Mouse (Mus musculus) granulocyte monocyte progenitor cell, adult 5-6 weeks (primary cell): ENCODE results near the gene Cadm3. TPM values are rescaled to one million over a fixed set of nuclear protein-coding genes. Genes with fewer than 3 reads are reported as not detected.

Experiments used
- ATAC-seq: replicated peaks from 2 replicates; pipeline ENCODE4 v1.8.0; 2016; ENCODE audit warnings: mild to moderate bottlenecking, moderate TSS enrichment, inconsistent platforms; ENCODE audit not compliant: poor library complexity, severe bottlenecking
- total RNA-seq, 2 experiments: library from RNA; stranded (forward) in 1 of 2; stranded (reverse) in 1 of 2; fragments of 200-712, 200-1000 nt in 1 of 2; fragments of >200 nt in 1 of 2; fragmentation: Nextera tagmentation in 1 of 2; gene quantifications; 2 replicates each; pipeline ENCODE4 v1.2.3; 2014 to 2017

The Cadm3 gene
- total RNA-seq (2014; fragmentation: Nextera tagmentation) (not detected in 2 replicates), total RNA-seq (2017) (0.26 TPM in 1 of 2 replicates, not detected in the other)

DNA sequence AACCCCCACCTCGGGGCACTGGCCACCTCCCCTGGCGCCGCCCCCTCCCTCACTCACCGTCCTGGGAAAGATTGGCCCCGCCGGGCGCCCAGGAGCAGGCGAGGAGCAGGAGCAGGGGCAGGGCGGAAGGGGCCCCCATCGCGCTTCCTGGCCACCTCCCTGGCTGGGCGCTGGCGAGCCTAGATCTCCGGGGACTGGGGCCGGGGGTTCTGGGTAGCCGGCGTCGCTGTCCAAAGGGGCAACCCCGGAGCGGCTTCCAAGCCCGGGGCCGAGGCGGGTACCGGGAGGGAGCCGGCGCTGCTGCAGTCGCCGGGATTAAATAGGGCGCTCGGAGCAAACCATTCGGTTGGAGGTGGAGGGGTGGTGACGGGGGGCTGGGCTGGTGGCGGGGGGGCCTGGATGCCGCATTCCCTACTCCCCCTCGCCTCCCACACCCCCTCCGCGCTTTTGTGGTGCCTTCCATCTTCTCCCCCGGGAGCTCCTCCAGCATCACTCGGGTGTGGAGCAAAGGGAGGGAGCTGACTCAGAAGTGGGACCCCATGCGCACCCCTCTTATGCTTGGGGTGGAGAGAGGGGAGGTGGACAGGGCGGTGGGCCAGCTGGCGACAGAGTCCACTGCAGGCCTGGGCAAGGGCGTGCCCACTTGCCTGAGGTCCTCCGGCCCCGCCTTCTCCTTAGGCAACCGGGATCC, at the start of gene Cadm3:
Cadm3 (minus strand) TSS at position 340 of the 691 bp plus-strand sequence.
- ATAC-seq = peak; percentile 30

GRCm38 (mm10) chr1:173414631-173415030, 47.1 kb upstream of the Cadm3 start:
- no peak for ATAC-seq

DNA sequence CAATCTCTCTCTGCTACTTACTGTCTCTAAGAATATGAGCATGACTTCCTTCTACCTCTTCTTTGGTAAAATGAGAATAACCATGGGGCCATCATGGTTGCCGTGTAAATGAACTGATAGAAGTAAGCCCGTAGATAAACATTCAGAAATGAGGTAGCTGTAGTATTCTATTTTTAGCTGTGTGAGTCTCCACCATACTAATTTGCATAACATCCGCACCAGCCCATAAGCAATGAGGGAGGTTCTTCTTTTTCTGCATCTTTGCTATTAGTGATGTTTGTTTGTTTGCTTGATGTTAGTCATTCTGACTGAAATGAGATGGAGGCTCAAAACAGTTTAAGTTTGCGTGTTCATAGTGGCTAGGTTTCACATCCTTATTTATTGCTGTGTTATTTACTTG, 44.4 kb upstream of the Cadm3 start:
- ATAC-seq = peak; percentile 69

- ATAC-seq = peak; percentile 96
These were observed 41.6 kb upstream of the Cadm3 start for GRCm38 (mm10) chr1:173409066-173409465.

DNA sequence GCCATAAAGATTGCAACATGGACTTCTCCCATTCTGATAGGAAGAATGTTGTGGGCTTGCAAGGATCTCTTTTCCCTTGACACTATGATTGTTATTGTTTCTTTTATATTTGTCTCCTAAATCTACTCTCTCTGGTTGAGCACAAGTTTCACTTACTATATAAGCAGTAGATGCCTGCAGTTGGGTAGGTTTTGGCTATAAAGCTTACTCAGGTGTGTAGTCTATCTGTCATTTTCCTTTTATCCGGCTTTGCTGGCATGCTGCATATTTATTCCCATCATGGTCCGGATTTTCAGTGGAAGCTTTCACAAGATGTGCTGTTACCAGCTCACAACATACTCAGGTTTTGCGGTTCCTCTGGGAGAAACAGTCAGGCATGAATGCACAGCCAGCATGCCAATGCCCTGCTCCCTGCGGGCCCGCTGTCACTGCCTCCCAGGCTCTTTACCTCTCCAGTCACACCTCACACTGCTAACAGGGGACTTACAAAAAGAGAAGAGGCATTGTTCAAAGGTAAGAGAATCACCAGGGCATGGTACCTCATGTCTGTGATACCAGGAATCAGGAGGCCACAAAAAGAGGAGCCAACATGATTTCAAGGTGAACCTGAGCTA, 37.3 kb upstream of the Cadm3 start:
- no peak for ATAC-seq

GRCm38 (mm10) chr1:173398323-173398970, 31.0 kb upstream of the Cadm3 start:
- peak; percentile 75 for ATAC-seq

- peak; percentile 37 for ATAC-seq
These were observed 24.3 kb upstream of the Cadm3 start for GRCm38 (mm10) chr1:173391754-173392153.

GRCm38 (mm10) chr1:173389901-173390401, 22.5 kb upstream of the Cadm3 start:
- ATAC-seq = no peak

DNA sequence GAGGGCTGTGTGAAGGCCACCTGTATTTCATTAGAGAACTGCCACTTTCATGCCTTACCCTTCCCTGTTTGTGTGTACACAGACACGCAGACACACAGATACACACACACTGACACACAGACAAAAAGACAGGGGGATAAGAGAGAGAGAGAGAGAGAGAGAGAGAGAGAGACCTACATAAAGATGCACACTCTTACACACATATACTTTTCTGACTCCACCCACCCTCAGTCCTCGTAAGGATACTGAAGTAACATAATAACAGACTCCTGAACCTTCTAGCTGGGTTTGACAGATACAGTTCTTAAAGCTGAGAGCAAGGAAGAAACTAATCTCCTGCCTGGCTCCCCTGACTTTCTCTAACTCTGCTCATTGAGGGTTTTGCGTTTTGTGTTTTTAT, 21.9 kb upstream of the Cadm3 start:
- no peak for ATAC-seq

- no peak for ATAC-seq
These were observed 13.9 kb upstream of the Cadm3 start for GRCm38 (mm10) chr1:173381436-173381835.

GRCm38 (mm10) chr1:173377380-173378112, 10.1 kb upstream of the Cadm3 start:
- ATAC-seq = peak; percentile 86

DNA sequence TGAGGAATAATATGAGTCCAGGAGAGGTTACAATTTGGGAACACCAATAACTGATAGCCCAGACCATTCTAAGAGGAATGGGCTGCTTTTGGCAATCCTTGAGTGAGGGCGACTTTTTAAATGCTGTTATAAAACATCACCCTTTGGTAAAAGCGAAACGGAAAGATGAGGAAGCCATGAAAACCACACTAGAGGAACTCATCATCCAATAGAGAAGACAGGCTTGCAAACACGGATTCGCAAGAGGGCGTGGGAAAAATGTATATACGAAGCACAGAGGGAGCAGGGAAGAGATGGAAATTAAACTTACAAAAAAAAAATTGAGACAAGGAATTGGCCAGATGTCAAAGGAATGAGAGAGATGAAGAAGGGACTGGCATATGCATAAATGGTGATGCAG, 6.5 kb upstream of the Cadm3 start:
- ATAC-seq = peak; percentile 79

DNA sequence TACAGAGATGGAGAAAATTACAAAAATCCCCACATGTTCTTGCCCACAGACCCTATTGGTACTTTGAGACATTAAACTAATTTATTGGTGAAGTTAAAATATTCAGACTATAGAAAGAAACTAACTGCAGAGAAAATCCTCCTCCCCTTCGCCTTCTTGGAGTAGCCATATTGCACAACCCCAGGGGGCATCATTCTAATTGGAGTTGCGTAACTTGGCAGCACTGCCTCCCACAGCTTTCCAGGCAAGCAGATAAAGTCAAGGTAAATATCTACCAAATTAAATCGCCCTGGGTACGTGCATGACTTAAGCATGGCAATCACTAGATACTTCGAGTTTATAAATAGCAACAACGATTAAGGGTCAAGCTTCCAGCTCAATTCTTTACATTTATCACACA, 4.1 kb upstream of the Cadm3 start:
- ATAC-seq = no peak

DNA sequence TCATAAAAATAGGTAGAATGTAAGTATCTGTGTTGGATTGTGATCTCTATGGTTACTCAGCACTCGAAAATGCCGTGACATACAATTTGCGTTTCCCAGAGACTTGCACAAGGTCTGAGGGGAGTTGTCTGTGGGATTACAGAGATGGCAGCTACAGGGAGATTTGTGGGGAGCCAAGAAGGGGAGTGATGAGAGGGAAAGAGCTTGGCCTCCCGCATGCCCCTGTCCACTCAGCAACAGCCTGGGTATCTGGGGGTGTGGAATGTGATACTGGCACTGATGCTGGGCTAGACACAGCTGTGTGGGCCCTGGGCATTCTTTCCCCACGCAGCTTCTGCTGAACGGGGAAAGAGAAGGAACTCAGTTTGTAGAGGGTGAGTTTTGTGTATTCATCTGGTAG, 3.0 kb upstream of the Cadm3 start:
- ATAC-seq = no peak

GRCm38 (mm10) chr1:173369611-173370010, 2.1 kb upstream of the Cadm3 start:
- ATAC-seq = no peak

- peak; percentile 8; the same call in 1 of the 2 replicates for ATAC-seq
These were observed 667 bp downstream of the Cadm3 start for GRCm38 (mm10) chr1:173366701-173367355.

DNA sequence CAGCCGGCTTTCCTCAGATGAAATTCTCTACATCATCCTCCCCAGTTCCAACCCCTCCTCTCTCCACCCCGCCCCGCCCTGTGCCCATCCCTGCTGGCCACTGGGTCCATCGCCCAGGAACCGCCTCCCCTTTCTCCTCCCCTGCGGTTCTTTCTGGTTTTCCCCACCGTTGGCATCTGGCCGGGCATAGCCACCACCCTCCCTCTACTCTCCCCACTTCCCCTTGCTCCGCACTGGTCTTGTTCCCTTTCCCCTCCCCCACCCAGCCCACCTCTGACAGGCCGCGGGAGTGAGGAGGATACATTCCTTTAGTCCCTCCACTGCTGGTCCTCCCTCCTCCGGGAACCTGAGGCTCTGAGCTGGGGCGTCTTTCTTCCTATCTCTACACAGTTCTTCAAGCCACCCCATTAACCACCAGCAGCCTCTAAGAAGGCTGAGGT, 1.5 kb downstream of the Cadm3 start:
- peak; percentile 79 for ATAC-seq

DNA sequence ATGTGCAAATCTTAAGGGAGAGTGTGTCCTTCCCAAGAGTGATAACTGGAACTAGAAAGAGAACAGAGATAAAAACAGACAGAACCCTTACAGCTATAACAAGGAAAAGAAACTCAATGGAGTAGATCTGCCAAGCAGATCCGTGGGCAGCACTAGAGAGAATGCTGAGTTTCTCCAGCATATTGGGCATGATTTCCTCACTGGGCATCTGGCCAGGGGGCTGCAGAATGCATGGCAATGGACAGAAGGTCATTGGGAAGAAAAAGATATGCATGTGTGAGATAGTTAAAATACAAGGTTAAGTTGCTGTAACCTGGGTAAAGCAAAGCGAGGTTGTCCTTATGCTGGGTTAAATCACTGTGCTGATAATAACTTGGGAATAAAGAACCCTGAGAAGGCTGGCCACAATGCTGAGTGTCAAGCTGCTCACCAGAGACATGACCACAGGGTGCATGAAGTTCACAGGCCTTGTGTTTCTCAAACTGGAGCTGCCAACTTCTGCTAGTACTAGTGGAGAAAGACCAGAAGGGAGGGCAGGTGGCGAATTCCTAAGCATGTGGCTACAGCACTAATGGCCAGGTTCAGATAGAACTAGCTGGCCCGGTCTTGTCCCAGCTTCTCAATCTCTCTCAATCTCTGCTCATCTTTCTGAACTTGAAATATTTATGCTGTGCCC, 3.2 kb downstream of the Cadm3 start:
- ATAC-seq = no peak

DNA sequence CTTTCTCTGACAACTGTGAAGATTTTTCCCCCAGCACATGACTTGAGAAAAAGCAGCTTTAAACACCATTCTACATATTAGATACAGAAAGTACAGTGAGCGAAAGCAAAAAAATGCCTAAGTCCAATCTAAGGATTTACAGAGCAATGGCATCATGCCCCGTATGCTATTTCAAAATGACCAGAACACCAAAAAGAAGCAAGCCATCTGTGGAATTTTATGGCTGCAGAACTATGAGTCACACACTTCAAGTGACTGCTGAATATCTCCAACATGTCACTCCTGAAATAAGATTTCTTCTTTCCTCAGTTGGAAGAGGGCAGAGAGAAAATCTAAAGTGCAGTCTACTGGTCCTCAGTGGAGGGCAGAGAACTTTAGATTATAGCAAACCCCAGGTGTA, 4.1 kb downstream of the Cadm3 start:
- no peak for ATAC-seq
